Mouse (Mus musculus) megakaryocyte progenitor cell, adult 5-6 weeks (primary cell): ENCODE measurements around the gene Gypa. TPM values are rescaled to one million over a fixed set of nuclear protein-coding genes. Genes with fewer than 3 reads are reported as not detected.

Experiments
- ATAC-seq: replicated peaks from 2 replicates; pipeline ENCODE4 v1.8.0; 2016; ENCODE audit warnings: mild to moderate bottlenecking, moderate TSS enrichment, inconsistent platforms; ENCODE audit not compliant: poor library complexity
- total RNA-seq, 2 experiments: library from RNA; stranded (forward) in 1 of 2; stranded (reverse) in 1 of 2; fragments of 157-497, 149-512 nt in 1 of 2; fragments of 200-1000 nt in 1 of 2; gene quantifications; 2 replicates each; pipeline versions ENCODE4 v1.2.3 to v1.2.4; 2015 to 2017

Gene Gypa
- total RNA-seq (2015) = 9.4 and 10.0 TPM in 2 replicates
- total RNA-seq (2017) = 8.5 and 9.1 TPM in 2 replicates

DNA sequence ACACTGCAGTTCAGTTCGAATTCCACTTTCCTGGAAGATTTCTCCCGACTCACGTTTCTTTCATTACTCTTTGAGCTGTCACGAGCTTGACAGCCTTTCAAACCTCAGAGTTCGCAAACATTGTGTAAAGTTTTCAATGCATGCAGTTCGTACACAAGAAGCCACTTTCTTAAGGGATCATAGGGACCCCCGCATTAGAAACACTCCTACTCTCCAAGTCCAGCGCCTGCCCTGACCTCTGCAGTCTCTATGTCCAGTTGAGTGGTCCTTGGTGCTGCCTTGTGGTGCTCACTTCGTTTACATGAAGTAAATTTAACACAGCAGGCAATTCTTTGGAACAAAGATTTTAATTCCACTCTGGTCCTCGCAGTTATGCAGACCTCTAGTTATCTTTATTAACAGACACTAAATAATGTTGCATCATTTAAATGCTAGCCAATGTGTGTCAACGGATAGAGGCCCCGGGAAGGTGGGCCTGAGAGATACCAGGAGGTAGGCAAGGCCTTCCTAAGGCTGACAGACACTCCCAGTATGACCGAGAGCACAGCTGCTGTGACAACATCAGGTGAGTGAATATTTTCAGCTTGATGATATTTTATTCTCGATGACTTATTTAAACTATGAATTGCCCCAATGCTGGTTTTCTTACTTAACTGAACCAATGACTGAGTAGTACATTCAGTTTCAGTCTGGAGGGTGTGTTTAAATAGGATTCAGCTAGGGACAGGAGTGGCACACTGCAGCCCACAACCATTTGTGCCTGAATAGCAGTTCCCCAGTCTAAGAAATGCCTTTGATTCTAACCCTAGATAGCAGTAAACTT is at the start of gene Gypa:
Gene Gypa, plus strand, starts transcription at position 259 of the 823 bp plus-strand sequence.
- peak; percentile 90 for ATAC-seq

GRCm38 (mm10) chr8:80444534-80445072 is 49.0 kb upstream of the Gypa start:
- 0 out of 2 replicates have a peak, but pooled peaks have one; percentile 34 for ATAC-seq

GRCm38 (mm10) chr8:80447217-80447616 is 46.4 kb upstream of the Gypa start:
- no peak for ATAC-seq

DNA sequence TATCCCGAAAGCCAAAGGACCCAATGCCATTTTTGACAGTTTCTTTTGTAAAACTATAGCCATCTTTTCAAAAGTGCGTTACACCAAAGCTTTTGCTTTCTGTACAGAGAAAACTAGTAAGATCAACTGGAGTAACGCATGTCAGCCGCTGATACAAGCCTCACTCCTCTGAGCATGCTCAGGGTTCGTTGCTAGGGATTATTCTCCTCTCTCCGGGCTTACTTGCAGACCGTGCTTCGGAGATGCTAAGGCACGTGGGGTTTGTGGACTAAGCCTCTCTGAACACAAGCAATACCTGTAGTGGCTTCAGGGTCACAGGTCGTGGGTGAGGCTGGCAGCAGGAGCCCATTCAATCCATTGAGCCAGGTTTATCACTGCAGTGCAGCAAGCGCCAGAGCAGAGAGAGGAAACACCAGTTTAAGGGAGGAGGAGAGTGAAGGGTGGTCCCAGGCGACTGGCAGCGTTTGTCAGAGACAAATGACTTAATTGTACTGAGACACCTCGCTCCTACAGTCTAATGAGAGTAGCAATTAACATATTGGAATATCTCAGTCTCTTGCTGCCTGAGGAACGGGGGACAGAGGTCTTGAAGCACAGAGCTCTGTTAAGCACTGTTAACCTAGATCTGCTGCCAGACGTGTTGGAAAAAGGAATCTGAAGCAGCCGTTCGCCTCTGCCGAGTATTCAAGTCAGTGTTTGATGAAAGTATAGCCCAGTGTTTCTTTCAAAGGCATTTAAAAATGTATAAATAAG is 41.5 kb upstream of the Gypa start:
- no peak for ATAC-seq

DNA sequence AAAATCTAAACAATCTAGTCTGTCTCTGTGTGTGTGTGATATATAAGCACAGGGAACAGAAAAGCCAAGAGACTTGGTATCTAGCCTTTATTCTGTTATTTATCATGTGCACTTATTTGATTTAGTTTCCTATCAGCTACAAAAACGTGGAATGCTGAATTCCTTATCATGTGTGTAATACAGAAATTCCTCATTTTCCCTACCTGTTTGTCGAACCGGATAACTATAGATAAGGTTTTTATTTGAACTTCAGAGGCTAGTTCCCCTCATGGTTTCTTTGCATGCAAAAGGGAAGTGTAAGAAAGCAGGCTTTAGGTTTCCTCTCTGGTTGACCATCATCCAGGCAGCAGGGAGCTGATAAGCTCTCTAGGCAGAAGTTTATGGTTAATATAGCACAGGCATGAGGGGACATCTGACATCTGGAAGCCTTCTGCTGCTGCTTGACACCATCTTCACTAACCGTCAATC is 30.1 kb upstream of the Gypa start:
- ATAC-seq = peak; percentile 96

DNA sequence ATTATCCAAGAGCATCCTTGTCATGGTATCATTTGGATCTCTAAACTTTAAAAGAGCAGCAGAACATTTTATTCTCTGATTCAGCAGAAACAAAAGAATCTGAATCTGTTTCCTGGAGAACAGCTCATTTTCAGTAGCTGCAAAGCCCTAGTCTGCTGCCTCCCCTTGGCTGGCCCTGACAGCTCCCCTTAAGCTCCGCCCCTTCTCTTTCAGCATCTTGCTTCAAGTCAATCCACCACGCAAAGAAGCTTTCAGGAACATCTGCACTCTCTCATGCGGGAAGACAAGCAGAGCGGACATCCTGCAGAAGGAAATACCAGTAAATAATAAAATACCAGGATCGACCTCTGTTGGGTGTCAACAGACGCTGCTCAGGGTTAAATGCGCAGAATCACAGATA is 18.6 kb upstream of the Gypa start:
- 0 out of 2 replicates have a peak, but pooled peaks have one; percentile 37 for ATAC-seq

DNA sequence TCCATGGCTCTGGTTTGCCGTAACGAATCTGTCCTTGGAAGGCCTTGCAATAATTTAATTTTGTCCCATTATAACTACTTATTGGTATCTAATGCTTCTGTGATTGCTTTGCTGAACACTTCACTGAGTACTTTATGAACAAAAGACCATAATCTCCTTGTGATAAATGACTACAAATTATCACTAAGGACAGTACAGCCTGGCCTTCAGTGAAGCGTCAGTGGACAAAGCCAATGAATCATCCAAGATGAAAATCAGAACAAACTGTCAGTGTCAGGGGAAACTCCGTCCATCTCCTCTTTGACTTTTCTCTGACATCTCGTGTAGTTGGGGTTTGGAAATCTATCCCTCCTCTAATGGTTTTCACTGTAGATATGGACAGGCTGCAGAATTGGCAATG is 15.4 kb upstream of the Gypa start:
- ATAC-seq = no peak

GRCm38 (mm10) chr8:80479129-80479528 is 14.5 kb upstream of the Gypa start:
- ATAC-seq = no peak

- no peak for ATAC-seq
Observed at GRCm38 (mm10) chr8:80482173-80482572, 11.4 kb upstream of the Gypa start.

DNA sequence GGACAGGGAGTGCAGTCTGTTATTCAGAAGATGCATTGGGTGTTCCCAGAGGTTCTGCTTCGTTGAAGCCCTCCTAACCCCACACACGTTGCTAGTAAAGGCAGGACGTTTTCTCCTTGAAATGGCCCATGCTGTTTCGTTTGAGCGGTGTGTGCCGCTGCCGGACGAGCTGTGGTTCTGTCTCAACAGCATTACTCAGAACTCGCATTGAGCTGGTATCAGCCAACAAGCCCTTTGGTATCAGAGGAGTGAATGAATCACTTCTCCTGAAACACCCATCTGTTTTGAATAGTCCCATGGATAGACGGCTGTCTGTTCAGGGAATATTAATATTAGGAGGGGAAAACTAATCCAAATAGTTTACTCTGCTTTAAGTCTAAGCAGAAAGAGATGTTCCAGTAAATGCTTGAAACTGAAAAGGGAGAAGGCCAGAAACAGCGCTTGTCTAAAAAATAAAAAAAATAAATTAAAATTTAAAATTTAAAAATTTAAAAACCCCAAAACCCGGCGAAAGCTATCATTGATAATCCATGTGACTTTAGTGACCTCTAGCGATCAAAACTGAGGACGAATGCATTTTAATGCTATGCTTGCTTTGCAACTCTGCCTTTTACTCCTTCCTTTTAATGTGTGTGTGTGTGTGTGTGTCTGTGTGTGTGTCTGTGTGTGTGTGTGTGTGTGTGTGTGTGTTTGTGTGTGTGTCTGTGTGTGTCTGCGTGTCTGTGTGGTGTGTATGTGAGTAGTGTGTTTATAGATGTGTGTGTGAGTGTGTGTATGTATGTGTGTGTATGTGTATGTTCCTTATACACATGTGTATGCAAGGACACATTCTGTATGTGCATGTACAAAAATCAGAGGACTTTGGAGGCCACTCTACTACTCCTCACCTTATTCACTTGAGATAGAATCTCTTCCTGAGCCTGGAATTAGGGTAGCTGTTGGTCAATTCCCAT is 10.5 kb upstream of the Gypa start:
- peak; percentile 82 for ATAC-seq

DNA sequence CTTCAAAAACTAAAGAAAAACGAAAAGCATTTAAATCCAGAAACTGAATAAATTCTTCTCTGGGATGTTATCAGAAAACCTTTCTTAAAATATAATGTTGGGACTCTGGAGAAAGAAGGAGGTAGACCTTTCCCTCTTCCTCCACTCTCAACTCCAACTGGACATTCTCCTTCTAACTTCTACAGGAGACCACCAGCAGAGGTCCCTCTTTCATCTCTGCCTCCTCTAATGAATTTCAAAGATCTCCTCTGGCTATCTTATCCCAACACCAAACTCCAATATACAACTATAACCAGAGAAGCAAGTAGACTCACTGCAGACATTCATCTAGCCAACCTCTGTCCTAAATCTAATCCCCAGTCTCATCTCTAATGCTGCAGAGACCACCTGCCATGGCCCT is 2.0 kb upstream of the Gypa start:
- no peak for ATAC-seq

- ATAC-seq = peak; percentile 38
Observed at GRCm38 (mm10) chr8:80492987-80493441, 567 bp upstream of the Gypa start.

DNA sequence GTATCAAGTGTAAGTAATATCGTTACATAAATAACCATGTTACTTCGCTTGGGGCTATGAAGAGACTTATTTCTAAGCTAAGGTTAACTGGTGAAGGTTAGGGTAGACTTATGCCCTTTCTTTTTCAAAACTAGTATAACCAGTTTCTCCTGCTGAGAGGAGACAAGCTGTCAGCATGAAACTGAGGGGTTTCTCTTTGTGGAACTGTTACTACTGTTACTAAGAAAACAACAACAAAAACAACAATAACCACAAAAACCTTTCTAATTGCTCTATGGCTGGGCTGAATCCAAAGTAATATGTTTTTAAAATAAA is 722 bp downstream of the Gypa start:
- ATAC-seq = no peak

DNA sequence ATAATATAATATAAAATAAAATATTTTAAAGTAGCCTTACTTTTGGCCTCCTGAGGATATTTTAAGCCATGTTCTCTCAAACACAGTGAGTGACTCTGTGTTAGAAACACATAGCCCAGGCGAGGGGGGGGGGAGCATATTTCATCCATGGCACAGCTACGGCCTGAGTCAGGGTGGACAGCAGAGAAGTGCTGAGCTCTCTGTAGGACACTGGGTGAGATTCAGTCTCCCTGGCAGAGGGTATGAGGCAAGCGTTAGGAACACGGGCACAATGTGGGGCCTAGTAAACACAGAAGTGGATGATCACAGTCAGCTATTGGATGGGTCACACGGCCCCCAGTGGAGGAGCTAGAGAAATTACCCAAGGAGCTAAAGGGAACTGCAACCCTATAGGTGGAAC is 1.2 kb downstream of the Gypa start:
- 0 out of 2 replicates have a peak, but pooled peaks have one; percentile 12 for ATAC-seq

- ATAC-seq = no peak
Observed at GRCm38 (mm10) chr8:80495527-80495926, 1.9 kb downstream of the Gypa start.

GRCm38 (mm10) chr8:80497323-80497722 is 3.7 kb downstream of the Gypa start:
- ATAC-seq = no peak

DNA sequence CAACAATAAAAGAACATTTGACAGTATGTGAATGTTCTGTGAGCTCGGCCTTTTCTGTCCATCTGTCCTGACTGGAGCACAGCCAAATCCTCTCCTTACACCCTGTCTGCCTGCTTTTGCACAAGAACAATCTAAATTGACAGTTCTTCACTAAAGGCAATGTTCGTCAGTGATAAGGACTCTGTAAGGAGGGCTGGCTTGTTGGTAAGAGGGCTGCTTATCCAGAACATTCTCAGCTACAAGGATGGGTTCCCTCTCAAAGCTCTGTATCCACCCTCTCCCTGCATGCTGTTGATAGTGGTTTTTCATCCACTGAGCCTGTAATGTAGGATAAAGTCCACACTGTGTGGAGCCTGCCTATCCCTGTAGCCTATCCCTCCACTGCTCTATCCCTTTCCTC is 6.7 kb downstream of the Gypa start:
- ATAC-seq = peak; percentile 85

DNA sequence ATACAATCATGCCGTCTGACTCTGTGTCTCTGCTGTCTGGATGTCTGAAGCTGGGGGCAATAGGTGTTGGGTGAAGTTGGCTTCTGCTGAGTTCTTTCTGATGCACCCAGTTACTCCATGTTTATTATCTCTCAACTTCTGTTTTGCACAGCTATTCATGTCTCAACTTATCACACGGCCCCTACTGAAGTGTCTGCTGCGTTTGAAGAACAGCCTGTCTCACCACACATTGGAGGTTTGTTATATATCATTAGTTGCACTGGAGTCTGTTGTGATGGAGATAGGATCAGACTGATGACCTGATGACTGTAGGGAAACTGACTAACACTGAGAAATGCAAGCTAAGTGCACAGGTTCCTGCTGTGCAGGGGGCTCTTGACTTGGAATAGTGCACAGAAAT is 7.2 kb downstream of the Gypa start:
- peak; percentile 56 for ATAC-seq

- ATAC-seq = peak; percentile 73
Observed at GRCm38 (mm10) chr8:80501283-80501682, 7.7 kb downstream of the Gypa start.
